Mouse (Mus musculus): ENCODE measurements around the gene Rab17.

The Rab17 gene

GRCm38 (mm10) chr1:90981346-90981745 is 11.9 kb upstream of the Rab17 start:
- no peak for DNase-seq

DNA sequence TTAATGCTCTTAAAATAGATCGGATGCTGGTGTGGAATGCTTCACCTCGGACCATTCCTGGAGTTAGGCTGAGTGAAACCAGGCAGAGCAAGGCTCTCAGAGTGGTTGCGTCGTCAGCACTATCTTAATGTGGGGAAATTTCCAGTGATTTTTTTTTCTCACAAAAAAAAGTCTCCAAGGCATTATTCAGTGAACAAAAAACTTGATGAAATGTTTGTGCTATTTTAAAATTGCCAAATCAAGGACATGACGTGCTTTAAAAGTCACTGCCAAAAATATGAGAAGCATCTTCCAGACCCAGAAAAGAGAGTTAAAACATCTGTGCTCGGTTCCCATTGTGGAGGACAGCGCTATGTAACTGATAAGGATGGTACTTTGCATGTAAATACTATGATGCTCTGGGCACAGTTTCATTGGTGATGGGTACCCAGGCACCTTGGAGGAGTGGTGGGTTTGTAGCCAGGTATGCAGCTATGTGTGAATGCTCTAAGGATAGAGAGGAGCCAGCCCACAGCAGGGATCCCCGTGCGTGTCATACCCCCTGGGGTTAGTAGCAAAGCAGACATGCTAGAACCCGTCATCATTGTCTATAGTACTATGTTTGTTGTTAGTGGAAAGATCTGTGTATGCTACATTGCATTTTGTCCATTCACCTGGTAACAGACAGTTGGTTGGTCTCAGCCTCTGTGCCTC is 11.3 kb upstream of the Rab17 start:
- DNase-seq = no peak

GRCm38 (mm10) chr1:90975960-90976359 is 6.5 kb upstream of the Rab17 start:
- no peak for DNase-seq

GRCm38 (mm10) chr1:90974906-90975649 is 5.6 kb upstream of the Rab17 start:
- DNase-seq = no peak

DNA sequence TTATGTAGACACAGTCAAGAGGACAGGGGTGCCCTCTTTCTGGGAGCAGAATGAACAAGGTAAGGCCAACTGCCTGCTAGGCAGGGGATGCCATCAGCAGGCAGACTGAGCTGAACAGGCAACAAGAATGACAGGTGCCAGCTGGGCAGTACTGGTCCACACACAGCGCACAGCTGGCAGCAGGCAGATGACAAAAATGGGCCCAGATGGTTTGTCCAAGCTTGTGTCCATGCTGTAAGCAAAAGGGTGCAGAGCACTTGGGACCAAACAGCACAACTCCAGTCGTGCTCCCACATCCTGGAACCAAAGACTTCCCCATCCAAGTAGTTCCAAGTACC is 4.1 kb upstream of the Rab17 start:
- no peak for DNase-seq

DNA sequence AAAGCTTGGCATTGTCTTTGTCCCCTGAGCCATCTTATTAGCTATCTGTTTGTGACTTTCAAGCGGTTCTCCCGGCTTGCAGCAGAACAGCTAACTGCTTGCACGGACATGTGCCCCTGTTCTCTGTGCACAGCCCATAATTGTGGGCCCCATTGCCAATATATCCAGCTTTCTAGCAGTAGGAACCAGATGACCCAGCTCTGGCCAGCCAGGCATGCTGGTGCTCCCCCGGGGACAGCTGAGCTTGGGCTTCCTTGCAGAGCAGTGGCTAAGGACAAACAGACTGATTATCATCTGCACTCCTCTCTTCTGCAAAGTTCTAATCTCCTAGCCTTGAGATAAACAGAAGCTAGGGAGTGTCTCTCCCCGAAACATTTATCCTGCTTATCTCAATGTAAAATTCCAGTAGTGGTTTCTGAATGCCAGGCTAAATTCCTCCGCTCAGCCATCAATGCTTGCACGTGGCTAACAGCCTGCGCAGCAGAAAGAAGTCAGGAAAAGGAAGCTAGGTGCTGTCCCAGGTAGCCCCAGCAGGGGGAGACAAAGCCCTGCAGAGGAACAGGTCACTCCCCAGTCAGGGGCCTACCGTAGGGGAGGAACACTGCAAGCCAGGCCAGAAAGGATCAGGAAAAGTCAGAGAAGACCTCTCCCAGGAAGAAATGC is 3.6 kb upstream of the Rab17 start:
- DNase-seq = peak; percentile 63 to 87

- no peak for DNase-seq
Measured at GRCm38 (mm10) chr1:90969881-90970390, 475 bp upstream of the Rab17 start.

DNA sequence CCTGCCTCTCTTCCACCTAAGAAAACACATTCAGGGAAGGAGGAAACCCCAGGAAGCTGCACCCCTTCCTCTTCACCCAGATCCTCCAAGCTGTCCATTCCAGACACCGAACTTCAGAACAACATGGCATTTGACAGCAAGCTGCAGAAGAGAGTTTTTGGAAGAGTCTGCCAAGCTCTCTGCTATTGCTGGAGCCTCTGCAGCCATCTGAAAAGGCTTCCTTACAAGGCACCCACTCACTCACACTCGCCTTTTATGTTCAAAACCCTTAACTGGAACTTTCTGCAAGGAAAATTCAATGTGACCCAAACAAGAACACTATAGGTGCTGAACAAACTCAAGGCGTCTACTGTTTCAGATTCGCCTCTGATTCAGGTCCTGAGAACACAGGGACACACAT is 812 bp downstream of the Rab17 start:
- DNase-seq = no peak

DNA sequence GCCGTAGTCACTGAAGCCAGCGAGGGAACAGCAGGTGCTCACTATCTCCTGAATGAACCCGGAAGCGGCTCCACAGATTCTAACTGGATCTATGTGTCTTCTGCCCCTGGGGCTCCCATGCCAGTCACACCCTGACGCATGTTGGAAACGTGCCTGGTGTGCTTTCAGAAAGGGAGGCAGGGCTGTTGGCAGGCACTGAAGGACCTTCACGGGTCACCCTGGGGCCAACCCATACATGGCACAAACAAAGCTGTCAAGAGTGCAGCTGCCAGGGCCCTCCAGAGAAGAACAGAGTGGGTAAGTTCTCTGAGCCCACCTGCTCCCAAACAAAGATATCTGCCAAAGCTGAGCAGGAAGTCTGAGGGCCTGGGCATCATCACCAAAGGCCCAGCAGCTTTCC is 1.9 kb downstream of the Rab17 start:
- no peak for DNase-seq

DNA sequence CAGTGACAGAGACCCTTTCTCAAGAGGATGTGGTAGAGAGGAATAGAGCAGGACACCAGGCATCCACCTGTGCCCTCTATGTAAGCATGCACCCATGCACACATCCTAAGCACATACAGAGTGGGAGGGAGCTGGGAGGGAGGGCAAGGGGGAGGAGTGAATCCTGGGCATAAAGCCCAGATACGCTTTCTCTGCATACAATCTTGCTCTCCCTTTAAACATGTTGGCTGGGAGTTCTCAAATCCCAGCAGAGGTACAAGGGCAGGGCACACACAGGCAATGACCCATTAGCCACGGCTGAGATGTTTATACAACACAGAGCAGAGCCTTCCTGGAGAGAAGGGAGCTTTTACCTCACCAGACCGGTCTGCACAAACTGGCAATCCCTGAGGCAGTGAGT is 6.5 kb downstream of the Rab17 start:
- DNase-seq = no peak

DNA sequence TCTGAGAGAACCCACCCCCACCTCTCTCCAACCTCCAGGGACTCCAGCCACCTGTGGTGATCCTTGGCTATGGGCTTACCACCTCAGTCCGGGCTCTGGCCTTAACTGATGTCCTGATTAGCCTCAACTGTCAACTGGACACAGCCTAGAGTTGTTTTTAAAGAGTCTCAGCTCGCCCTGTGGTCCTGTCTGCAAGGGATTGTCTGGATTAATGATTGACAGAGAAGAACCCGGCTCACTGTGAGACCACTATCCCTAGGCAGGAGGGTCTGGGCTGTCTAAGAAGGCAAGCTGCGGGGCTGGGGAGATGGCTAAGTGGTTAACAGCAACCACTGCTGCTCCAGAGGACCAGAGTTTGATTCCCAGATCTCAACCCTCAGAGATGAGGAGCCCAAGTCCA is 6.9 kb downstream of the Rab17 start:
- DNase-seq = no peak

GRCm38 (mm10) chr1:90956245-90957096 is 13.0 kb downstream of the Rab17 start:
- DNase-seq = peak in 1 of 2 experiments; percentile 22

GRCm38 (mm10) chr1:90953688-90954087 is 15.8 kb downstream of the Rab17 start:
- DNase-seq = no peak

GRCm38 (mm10) chr1:90952808-90953207 is 16.7 kb downstream of the Rab17 start, which contains the start of gene Prlh:
Gene Prlh, plus strand, starts transcription at chr1:90953108.
- DNase-seq = no peak

DNA sequence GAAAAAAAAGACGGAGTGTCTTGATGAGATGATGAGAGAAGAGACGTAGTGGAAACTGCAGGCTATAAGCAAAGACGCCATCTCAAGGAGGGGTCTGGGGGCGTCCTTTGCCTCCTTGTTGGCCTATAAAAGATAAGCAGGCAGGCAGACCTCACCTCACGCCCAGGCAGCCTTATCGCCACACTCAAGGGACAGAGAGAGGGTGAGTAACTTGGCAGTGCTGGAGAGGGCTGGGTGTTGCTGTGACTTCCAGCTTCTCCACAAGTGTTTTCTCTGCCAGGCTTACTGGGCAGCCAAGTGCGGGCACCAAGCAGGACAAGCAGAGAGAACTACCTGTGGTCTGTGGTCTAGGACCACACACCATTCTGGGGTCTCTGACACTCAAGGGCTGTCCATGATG is 17.8 kb downstream of the Rab17 start:
- no peak for DNase-seq

DNA sequence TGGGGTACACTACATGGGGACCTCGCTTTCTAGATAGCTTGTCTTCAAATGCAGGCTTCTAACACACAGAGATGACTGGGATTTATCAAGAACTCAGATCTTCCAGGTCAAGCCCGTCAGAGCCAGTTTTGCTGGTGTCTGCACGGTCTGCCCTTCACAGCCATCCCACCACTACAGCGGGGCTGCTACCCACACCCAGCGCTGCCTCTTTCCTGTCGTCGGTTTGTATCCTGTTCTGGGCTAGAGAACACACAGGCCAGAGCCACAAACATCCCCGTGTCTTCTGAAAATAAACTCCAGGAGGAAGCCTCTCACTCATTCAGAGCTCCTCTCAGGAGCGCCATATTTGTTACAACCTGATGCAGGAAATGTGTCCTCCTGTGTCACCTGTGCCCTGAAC is 20.2 kb downstream of the Rab17 start:
- DNase-seq = no peak

DNA sequence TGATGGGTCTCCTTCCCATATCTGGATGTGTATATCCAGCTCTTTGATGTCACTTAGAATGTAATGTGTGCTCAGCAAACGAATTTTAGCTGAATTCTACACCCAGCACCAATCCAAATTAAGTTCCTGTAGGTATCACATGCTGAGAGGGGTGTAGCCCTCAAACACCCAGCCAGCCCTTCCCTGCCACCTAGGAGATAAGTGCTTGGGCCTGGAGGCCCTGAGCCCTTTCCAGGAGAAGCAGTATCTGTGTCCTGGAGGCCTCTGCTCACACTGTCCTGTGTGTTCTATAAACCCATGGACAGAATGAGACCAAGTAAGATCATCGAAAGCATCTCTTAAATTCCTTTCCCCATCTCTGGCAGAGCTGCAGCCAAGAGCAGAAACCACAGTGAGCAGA is 22.2 kb downstream of the Rab17 start:
- no peak for DNase-seq

DNA sequence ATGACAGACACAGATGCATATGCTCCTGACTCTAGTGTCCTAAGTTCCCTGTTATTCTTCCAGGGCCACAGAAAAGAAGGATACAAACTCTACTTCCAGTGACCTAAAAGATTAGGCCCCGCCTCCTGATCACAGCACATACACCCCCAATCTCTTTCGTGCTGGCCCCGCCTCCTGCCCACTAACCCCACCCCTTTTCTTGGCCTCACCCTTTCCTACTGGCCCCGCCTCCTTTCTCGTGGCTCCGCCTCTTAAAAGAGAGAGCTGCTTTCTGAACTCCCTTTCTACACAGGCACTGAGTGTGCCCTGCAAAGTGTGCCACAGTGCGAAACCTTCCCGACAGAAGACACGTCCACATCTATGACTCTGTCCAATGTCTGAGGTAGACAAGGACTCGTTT is 24.3 kb downstream of the Rab17 start:
- DNase-seq = no peak

DNA sequence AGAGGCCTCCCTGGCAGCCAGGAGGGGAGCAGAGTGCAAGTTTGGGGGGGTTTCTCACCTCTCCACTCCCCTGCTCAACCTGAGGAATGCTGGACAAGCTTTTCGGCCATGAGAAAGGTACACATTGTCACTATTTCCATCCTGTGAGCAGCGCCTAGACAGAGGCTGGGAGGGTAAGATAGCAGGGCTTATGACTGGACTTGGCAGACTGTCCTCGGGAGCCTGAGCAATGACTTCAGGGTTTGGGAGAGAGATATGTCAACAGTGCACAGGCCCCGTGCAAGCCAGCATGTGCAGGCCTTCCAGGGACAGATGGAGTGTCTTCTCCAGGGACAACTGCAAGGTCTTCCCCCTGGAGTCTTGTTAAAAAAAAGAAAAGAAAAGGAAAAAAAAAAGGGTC is 29.5 kb downstream of the Rab17 start:
- no peak for DNase-seq

GRCm38 (mm10) chr1:90936990-90937389 is 32.5 kb downstream of the Rab17 start:
- DNase-seq = no peak

GRCm38 (mm10) chr1:90933001-90933400 is 36.5 kb downstream of the Rab17 start:
- no peak for DNase-seq

DNA sequence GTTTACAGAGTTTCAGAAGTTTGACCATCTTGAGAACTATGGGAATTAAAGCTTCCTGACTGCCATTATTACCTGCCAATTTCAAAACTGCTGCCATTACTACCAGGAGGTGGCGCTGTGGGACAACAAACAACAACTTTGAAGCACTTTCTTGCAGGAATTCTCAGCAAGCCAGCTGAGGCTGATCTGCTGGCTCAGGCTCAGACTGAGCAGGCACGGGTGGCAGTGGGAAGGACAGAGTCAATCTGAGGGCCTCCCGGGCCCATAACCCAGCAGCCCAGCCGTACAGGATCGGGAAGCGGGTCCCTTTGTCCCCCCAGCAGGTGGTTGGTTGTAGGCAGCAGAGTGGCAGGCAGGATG is 40.9 kb downstream of the Rab17 start:
- peak in 1 of 2 experiments; percentile 41 for DNase-seq
